ENCODE assay signal across 18 mouse cellular contexts in the genomic region with DNA sequence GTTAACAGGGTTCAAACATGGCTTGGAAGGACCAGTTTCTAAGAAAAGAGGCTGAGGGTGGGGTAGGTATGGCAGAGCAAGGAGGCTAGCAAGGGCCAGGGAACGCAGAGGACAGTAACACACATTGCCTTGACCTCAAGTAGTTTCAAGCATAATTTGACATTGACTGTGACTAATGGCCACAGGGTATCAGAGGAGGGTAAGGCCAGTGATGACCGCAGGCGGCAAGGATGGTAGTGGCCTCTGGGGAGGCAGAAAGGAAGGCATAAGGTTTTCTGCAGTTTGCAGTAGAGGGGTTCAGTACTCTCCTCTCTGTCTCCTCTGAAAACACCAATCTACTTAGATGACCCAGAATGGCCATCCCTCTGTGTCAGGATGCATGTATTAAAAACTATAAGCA. TPM values are rescaled to one million over a fixed set of nuclear protein-coding genes. Genes with fewer than 3 reads are reported as not detected.
DNase-seq lines count a peak whose midpoint lies in the region; ATAC-seq lines count a peak whose summit lies in the region.
"Had no signal": no experiment of that assay in that cellular context is flagged by ENCODE, and none has a peak within 500 bp of the region (broad histone marks: within the 10 kb centered on the region; RNA-seq: fewer than 3 reads in every experiment).

No protein-coding gene starts in this region.

- ATAC-seq in stomach, embryonic 16.5 days (ENCODE audit: insufficient read depth, low FRiP score) = no peak
- ATAC-seq: forebrain, embryonic 13.5 days; forebrain, postnatal 0 days; inflammation-experienced regulatory T-cells, adult 6 months; intestine, postnatal 0 days had no signal

- H3K36me3 ChIP-seq in heart, embryonic 10.5 days = no peaks in the 10 kb centered on the region
- no peaks in the 10 kb centered on the region for H3K36me3 ChIP-seq in stomach, embryonic 16.5 days (ENCODE audit: control insufficient read depth, insufficient read depth, low read length)
- H3K36me3 ChIP-seq: heart, embryonic 15.5 days; hindbrain, embryonic 15.5 days had no signal

- intact Hi-C loops in heart, postnatal 25 days (cut with DNase I) = loop anchor here (5.0 kb wide), 1 partner anchor 80 kb away; no protein-coding TSS in a partner anchor

- H3K27ac ChIP-seq in heart, embryonic 10.5 days = peak overlapping the region; percentile 81; the same call in 1 of the 2 replicates
- peak overlapping the region; percentile 89; the same call in 1 of the 2 replicates for H3K27ac ChIP-seq in stomach, embryonic 16.5 days (ENCODE audit: low read length)
- H3K27ac ChIP-seq: forebrain, embryonic 13.5 days had no signal

- H3K9me3 ChIP-seq in heart, embryonic 10.5 days = no peaks in the 10 kb centered on the region
- H3K9me3 ChIP-seq in stomach, embryonic 16.5 days (replicated peaks; ENCODE audit: control insufficient read depth, low read length) = 0 out of 2 replicates have a peak, but pooled peaks cover 4% of the 10 kb centered on the region
- H3K9me3 ChIP-seq: forebrain, embryonic 13.5 days; heart, embryonic 15.5 days; hindbrain, embryonic 15.5 days had no signal

- no peak overlapping the region for H3K4me2 ChIP-seq in stomach, embryonic 16.5 days (ENCODE audit: low read depth, low read length)
- H3K4me2 ChIP-seq: forebrain, embryonic 13.5 days; heart, embryonic 15.5 days; hindbrain, embryonic 15.5 days had no signal

- no peak overlapping the region for H3K4me3 ChIP-seq in heart, embryonic 10.5 days
- no peak overlapping the region for H3K4me3 ChIP-seq in stomach, embryonic 16.5 days (replicated peaks; ENCODE audit: low read length)
- H3K4me3 ChIP-seq: forebrain, embryonic 13.5 days; heart, embryonic 15.5 days; hindbrain, embryonic 15.5 days had no signal

- peak; percentile 57 for DNase-seq in adrenal gland, adult 2 months
- no peak for DNase-seq in adrenal gland, postnatal 4 days (ENCODE audit: low spot score in 2 of 2)
- DNase-seq in heart, embryonic 10.5 days (ENCODE audit: low spot score) = peak; percentile 33
- no peak for DNase-seq in heart, postnatal 25 days (ENCODE audit: low spot score)
- peak; percentile 30 to 43 for DNase-seq in adrenal gland, postnatal 36 days
- no peak for DNase-seq in cerebellum, adult 8-10 months
- DNase-seq: cerebellum, adult 11-12 months; cerebellum, adult 9-11 months; cerebellum, postnatal 36 days; forebrain, postnatal 0 days; gastrocnemius, postnatal 25 days; heart, postnatal 14 days had no signal

- peaks cover 44% of the 10 kb centered on the region for H3K4me1 ChIP-seq in heart, embryonic 10.5 days
- H3K4me1 ChIP-seq in stomach, embryonic 16.5 days (ENCODE audit: control insufficient read depth, insufficient read depth, low read length) = peaks cover 26% of the 10 kb centered on the region

- 80% methylated on average over 3 of the region's 3 CpGs for WGBS in heart, embryonic 10.5 days
- WGBS in stomach, embryonic 16.5 days = 80% methylated on average over 3 of the region's 3 CpGs

- H3K27me3 ChIP-seq in heart, embryonic 10.5 days (ENCODE audit: insufficient read depth, poor library complexity, severe bottlenecking) = no peaks in the 10 kb centered on the region
- H3K27me3 ChIP-seq in stomach, embryonic 16.5 days (ENCODE audit: control insufficient read depth, insufficient read depth, low read length) = no peaks in the 10 kb centered on the region
- H3K27me3 ChIP-seq: forebrain, embryonic 13.5 days; heart, embryonic 15.5 days; hindbrain, embryonic 15.5 days had no signal

- no peak overlapping the region for H3K9ac ChIP-seq in stomach, embryonic 16.5 days (ENCODE audit: low read length)
- H3K9ac ChIP-seq: forebrain, embryonic 13.5 days; forebrain, postnatal 0 days; heart, embryonic 15.5 days; hindbrain, embryonic 15.5 days had no signal

RNA-seq across cellular contexts. Expression of gene Comtd1, which starts 53.7 kb away (rescaled TPM):
- total RNA-seq in adrenal gland, adult 2 months (2021) = 10 to 100 TPM; 59.2 to 77.6 TPM
- 81.6 and 83.0 TPM in 2 replicates for polyA plus RNA-seq in adrenal gland, adult 2 months (2012; rRNA removed)
- total RNA-seq in adrenal gland, postnatal 4 days (2021) = 10 to 100 TPM; 47.1 to 51.2 TPM
- polyA plus RNA-seq in heart, embryonic 10.5 days (2016; fragmentation: Nextera tagmentation; extraction: Ambion mirVana) = 48.1 and 52.2 TPM in 2 replicates
- total RNA-seq in heart, postnatal 25 days (2021) = 1 to 10 TPM; 7.5 to 9.5 TPM
- 10 to 100 TPM; 54.8 to 83.5 TPM for total RNA-seq in adrenal gland, postnatal 36 days (2021)
- polyA plus RNA-seq in stomach, embryonic 16.5 days (2015; fragmentation: Nextera tagmentation; extraction: Ambion mirVana) = 36.8 and 39.0 TPM in 2 replicates

Comparison
In these comparisons a context has a peak if more than half of its experiments do, and no peak if none do; other contexts are left out.
1. DNase-seq: peak in adrenal gland, adult 2 months (single experiment), heart, embryonic 10.5 days (single experiment) and adrenal gland, postnatal 36 days (2 of 2); none in adrenal gland, postnatal 4 days (0 of 2), heart, postnatal 25 days (single experiment) and cerebellum, adult 8-10 months (single experiment).
2. RNA of gene Comtd1, which starts 53.7 kb away (total RNA-seq): 54.8 to 83.5 TPM in adrenal gland, postnatal 36 days, 59.2 to 77.6 TPM in adrenal gland, adult 2 months and 47.1 to 51.2 TPM in adrenal gland, postnatal 4 days; 7.5 to 9.5 TPM in heart, postnatal 25 days; every median in the first group is over 4 times any median in the second.